Mouse (Mus musculus): ENCODE results near the gene Dennd1c. TPM values are rescaled to one million over a fixed set of nuclear protein-coding genes. Genes with fewer than 3 reads are reported as not detected.

Gene Dennd1c
- polyA plus RNA-seq, 1 experiment, result not detected

- Histone ChIP-seq H3K4me3 (ENCODE audit: insufficient read depth, low read depth, low read length) (no peak overlapping the region), H3K27ac (ENCODE audit: insufficient read depth, low read depth, low read length) (no peak overlapping the region), H3K4me1 (ENCODE audit: control insufficient read depth, insufficient read depth, low read length) (peaks cover 15% of the 10 kb centered on the region)
- 93% methylated on average over 31 of the region's 31 CpGs for WGBS
- TF ChIP-seq CTCF (IDR thresholded peaks at IDR 0.05; ENCODE audit: insufficient read depth, low read depth, low read length) (no peak), POLR2A (IDR thresholded peaks at IDR 0.05; ENCODE audit: insufficient read depth, low read depth, low read length) (no peak)
Measured at GRCm38 (mm10) chr17:57081234-57081842, 3.0 kb upstream of the Dennd1c start.

DNA sequence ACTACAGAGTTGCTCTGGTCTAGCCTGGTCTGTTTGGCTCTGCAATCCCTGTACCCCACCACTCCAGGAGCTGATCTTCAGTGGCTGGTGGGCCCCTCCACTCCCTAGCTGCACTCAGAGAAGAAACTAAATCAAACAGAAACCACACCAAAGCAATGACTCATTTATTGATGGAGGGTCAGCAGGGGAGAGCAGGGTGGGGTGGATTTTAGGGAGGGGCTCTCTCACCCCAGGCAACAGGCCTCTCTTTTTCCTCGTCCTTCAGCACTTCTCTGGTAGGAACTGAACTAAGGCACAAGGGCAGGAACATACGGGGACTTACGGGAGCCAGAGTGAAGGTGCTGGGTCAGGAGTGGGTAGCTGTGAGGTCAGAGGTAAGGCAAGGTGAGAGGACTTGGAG, 1.6 kb upstream of the Dennd1c start:
- peaks cover 11% of the 10 kb centered on the region for H3K4me1 ChIP-seq (ENCODE audit: control insufficient read depth, insufficient read depth, low read length)
- H3K27ac ChIP-seq (ENCODE audit: insufficient read depth, low read depth, low read length), result no peak overlapping the region
- no peak for TF ChIP-seq POLR2A (IDR thresholded peaks at IDR 0.05; ENCODE audit: insufficient read depth, low read depth, low read length)
- no peak for TF ChIP-seq CTCF (IDR thresholded peaks at IDR 0.05; ENCODE audit: insufficient read depth, low read depth, low read length)
- 79% methylated on average over 3 of the region's 3 CpGs for WGBS
- no peak overlapping the region for H3K4me3 ChIP-seq (ENCODE audit: insufficient read depth, low read depth, low read length)

- no peak for TF ChIP-seq POLR2A (IDR thresholded peaks at IDR 0.05; ENCODE audit: insufficient read depth, low read depth, low read length)
- no peak for TF ChIP-seq CTCF (IDR thresholded peaks at IDR 0.05; ENCODE audit: insufficient read depth, low read depth, low read length)
- 69% methylated on average over 3 of the region's 3 CpGs for WGBS
Measured at GRCm38 (mm10) chr17:57076916-57077315, 1.4 kb downstream of the Dennd1c start.

GRCm38 (mm10) chr17:57070699-57071098, 7.6 kb downstream of the Dennd1c start:
- H3K27ac ChIP-seq (ENCODE audit: insufficient read depth, low read depth, low read length), result no peak overlapping the region
- 16% methylated on average over 11 of the region's 11 CpGs for WGBS
- no peak for TF ChIP-seq POLR2A (IDR thresholded peaks at IDR 0.05; ENCODE audit: insufficient read depth, low read depth, low read length)
- no peak for TF ChIP-seq CTCF (IDR thresholded peaks at IDR 0.05; ENCODE audit: insufficient read depth, low read depth, low read length)
- H3K4me3 ChIP-seq (ENCODE audit: insufficient read depth, low read depth, low read length), result no peak overlapping the region
- no peaks in the 10 kb centered on the region for H3K4me1 ChIP-seq (ENCODE audit: control insufficient read depth, insufficient read depth, low read length)

More at GRCm38 (mm10) chr17:57076916-57077315, 1.4 kb downstream of the Dennd1c start:
- no peak overlapping the region for H3K27ac ChIP-seq (ENCODE audit: insufficient read depth, low read depth, low read length)
- no peak overlapping the region for H3K4me3 ChIP-seq (ENCODE audit: insufficient read depth, low read depth, low read length)
- no peaks in the 10 kb centered on the region for H3K4me1 ChIP-seq (ENCODE audit: control insufficient read depth, insufficient read depth, low read length)

DNA sequence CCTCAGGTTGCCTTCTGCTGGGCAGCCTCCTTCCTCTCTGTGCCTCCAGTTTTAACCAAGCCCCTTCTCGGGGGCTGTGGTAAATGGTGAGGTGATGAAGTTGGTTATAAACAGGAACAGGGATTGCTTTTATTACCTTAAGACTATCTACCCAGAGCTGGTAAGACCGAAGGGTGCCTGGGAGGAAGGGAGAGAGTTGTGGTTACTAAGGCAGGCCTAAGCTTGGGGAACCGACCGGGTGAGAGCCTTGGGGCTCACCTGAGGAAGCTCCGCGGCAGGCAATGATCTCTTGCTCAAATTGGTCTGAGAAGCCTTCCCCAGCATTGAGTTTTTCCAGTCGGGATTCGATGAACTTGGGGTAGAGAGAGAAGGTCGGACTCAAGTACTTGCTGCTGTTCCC, 8.0 kb downstream of the Dennd1c start:
- Histone ChIP-seq H3K4me3 (ENCODE audit: insufficient read depth, low read depth, low read length) (no peak overlapping the region), H3K4me1 (ENCODE audit: control insufficient read depth, insufficient read depth, low read length) (no peaks in the 10 kb centered on the region), H3K27ac (ENCODE audit: insufficient read depth, low read depth, low read length) (no peak overlapping the region)
- TF ChIP-seq CTCF (IDR thresholded peaks at IDR 0.05; ENCODE audit: insufficient read depth, low read depth, low read length), result no peak
- no peak for TF ChIP-seq POLR2A (IDR thresholded peaks at IDR 0.05; ENCODE audit: insufficient read depth, low read depth, low read length)
- 32% methylated on average over 9 of the region's 9 CpGs for WGBS

GRCm38 (mm10) chr17:57066908-57067307, 11.4 kb downstream of the Dennd1c start:
- Histone ChIP-seq H3K4me1 (ENCODE audit: control insufficient read depth, insufficient read depth, low read length) (peaks cover 7% of the 10 kb centered on the region), H3K4me3 (ENCODE audit: insufficient read depth, low read depth, low read length) (no peak overlapping the region), H3K27ac (ENCODE audit: insufficient read depth, low read depth, low read length) (no peak overlapping the region)
- 72% methylated on average over 5 of the region's 5 CpGs for WGBS
- no peak for TF ChIP-seq POLR2A (IDR thresholded peaks at IDR 0.05; ENCODE audit: insufficient read depth, low read depth, low read length)
- TF ChIP-seq CTCF (IDR thresholded peaks at IDR 0.05; ENCODE audit: insufficient read depth, low read depth, low read length), result no peak

DNA sequence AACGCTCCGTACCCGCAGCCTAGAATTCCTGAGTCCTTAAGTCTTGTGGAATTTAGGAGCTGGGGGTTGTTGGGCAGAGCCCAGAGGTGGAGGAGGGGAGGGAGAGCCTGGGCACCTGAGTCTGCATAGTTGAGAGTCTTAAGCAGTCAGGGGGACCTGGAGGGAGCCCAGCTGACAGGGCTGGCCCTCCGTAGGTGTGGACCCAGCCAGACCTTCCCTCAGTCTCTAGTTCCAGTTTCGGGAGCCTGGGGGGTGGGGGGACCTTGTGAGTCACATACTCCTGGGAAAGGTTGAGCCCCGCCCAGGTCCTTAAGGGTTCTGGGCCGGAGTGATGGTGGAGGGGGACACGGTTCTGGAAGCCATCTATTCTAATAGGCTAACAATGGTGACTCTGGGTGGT, 15.3 kb downstream of the Dennd1c start:
- no peak overlapping the region for H3K27ac ChIP-seq (ENCODE audit: insufficient read depth, low read depth, low read length)
- TF ChIP-seq CTCF (IDR thresholded peaks at IDR 0.05; ENCODE audit: insufficient read depth, low read depth, low read length) (no peak), POLR2A (IDR thresholded peaks at IDR 0.05; ENCODE audit: insufficient read depth, low read depth, low read length) (no peak)
- 35% methylated on average over 8 of the region's 8 CpGs for WGBS

DNA sequence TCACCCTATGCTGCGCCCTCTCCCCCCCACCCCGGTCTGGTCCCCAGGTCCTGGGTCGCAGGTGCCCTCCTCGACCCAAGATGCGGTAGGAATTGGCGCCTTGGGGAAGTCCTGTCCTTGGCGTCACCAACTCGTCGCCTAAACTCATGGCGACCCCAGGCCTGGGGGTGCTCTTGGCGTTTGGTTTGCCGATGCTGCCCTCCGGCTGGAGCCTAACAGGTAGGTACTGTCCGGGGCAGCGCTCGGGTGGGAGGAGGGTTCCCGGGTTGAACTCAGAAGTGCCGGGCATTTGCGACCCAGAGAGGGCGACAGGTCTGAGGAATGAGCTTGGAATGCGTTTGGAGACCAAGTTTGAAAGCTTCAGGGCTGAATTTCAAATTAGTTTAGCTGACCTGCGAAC, 15.8 kb downstream of the Dennd1c start:
- TF ChIP-seq POLR2A (IDR thresholded peaks at IDR 0.05; ENCODE audit: insufficient read depth, low read depth, low read length), result no peak
- TF ChIP-seq CTCF (IDR thresholded peaks at IDR 0.05; ENCODE audit: insufficient read depth, low read depth, low read length), result no peak
- peaks cover 17% of the 10 kb centered on the region for H3K4me1 ChIP-seq (ENCODE audit: control insufficient read depth, insufficient read depth, low read length)
- WGBS, result 5% methylated on average over 22 of the region's 22 CpGs
- no peak overlapping the region for H3K27ac ChIP-seq (ENCODE audit: insufficient read depth, low read depth, low read length)
- no peak overlapping the region for H3K4me3 ChIP-seq (ENCODE audit: insufficient read depth, low read depth, low read length)

More for the DNA sequence above, 15.3 kb downstream of the Dennd1c start:
- no peak overlapping the region for H3K4me3 ChIP-seq (ENCODE audit: insufficient read depth, low read depth, low read length)
- H3K4me1 ChIP-seq (ENCODE audit: control insufficient read depth, insufficient read depth, low read length), result peaks cover 14% of the 10 kb centered on the region

DNA sequence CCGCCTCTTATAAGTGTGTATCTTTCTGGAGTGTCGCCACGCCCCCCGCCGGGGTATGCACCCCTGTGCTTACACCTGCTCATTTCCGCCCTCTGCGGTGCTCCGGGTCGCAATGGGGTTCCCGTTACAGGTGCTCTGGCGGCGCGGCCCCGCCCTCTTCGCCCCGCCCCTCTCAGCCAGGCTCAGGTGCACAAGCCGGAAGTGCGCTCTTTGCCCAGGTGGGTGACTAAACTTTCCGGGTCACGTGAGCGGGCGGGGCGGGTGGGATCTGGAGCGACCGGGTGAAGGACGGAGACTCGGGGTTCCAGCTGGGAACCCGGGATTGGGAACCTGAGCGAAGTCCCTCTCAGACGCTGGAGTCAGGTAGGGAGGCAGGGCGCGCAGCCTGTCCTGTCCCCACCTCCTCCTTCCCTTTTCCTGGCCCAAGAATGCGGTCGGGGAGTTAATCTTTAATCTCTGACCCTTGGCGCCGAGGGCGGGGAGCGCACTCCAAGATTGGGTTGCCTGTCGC, 16.2 kb downstream of the Dennd1c start:
- TF ChIP-seq POLR2A (IDR thresholded peaks at IDR 0.05; ENCODE audit: insufficient read depth, low read depth, low read length) (no peak), CTCF (IDR thresholded peaks at IDR 0.05; ENCODE audit: insufficient read depth, low read depth, low read length) (no peak)
- H3K4me1 ChIP-seq (ENCODE audit: control insufficient read depth, insufficient read depth, low read length), result peaks cover 17% of the 10 kb centered on the region
- H3K4me3 ChIP-seq (ENCODE audit: insufficient read depth, low read depth, low read length), result no peak overlapping the region
- WGBS, result 2% methylated on average over 39 of the region's 39 CpGs
- no peak overlapping the region for H3K27ac ChIP-seq (ENCODE audit: insufficient read depth, low read depth, low read length)
